Mouse (Mus musculus): ENCODE measurements at regions not wholly inside any gene's neighbourhood (a gene's known extent, or its start where the extent isn't known, plus 50 kb on each side); places are given as distances from the start of the nearest gene placed in this dataset.

GRCm38 (mm10) chr9:52802969-52803368, 123.4 kb upstream of the AI593442 start:
- H3K36me3 ChIP-seq (replicated peaks; ENCODE audit: control insufficient read depth, insufficient read depth, low read length), result no peaks in the 10 kb centered on the region
- no peaks in the 10 kb centered on the region for H3K9me3 ChIP-seq (replicated peaks; ENCODE audit: control insufficient read depth, low read length)
- H3K9ac ChIP-seq (replicated peaks; ENCODE audit: low read depth, low read length), result no peak overlapping the region
- H3K4me2 ChIP-seq (ENCODE audit: low read depth, low read length), result no peak overlapping the region
- H3K27me3 ChIP-seq (ENCODE audit: control insufficient read depth, insufficient read depth, low read length), result no peaks in the 10 kb centered on the region
- no peak for TF ChIP-seq CTCF (IDR thresholded peaks at IDR 0.05; ENCODE audit: low read depth)
- TF ChIP-seq EP300 (IDR thresholded peaks at IDR 0.05; ENCODE audit: low read depth), result no peak
- ATAC-seq (ENCODE audit: insufficient read depth, low read depth) (no peak), DNase-seq (ENCODE audit: low spot score) (no peak)
- no peaks in the 10 kb centered on the region for H3K4me1 ChIP-seq (ENCODE audit: control insufficient read depth, insufficient read depth)
- no peak overlapping the region for H3K27ac ChIP-seq (ENCODE audit: low read depth)
- 87% methylated on average over 13 of the region's 13 CpGs for WGBS
- H3K4me3 ChIP-seq (ENCODE audit: low read depth, low read length), result no peak overlapping the region

- Histone ChIP-seq H3K36me3 (replicated peaks; ENCODE audit: control insufficient read depth, insufficient read depth, low read length) (no peaks in the 10 kb centered on the region), H3K9me3 (replicated peaks; ENCODE audit: control insufficient read depth, low read length) (no peaks in the 10 kb centered on the region), H3K27me3 (ENCODE audit: control insufficient read depth, insufficient read depth, low read length) (no peaks in the 10 kb centered on the region), H3K9ac (replicated peaks; ENCODE audit: low read depth, low read length) (no peak overlapping the region), H3K4me1 (ENCODE audit: control insufficient read depth, insufficient read depth) (no peaks in the 10 kb centered on the region), H3K27ac (ENCODE audit: low read depth) (no peak overlapping the region), H3K4me2 (ENCODE audit: low read depth, low read length) (no peak overlapping the region), H3K4me3 (ENCODE audit: low read depth, low read length) (no peak overlapping the region)
- no peak for DNase-seq (ENCODE audit: low spot score)
- 69% methylated on average over 5 of the region's 5 CpGs for WGBS
- no peak for ATAC-seq (ENCODE audit: insufficient read depth, low read depth)
- no peak for TF ChIP-seq EP300 (IDR thresholded peaks at IDR 0.05; ENCODE audit: low read depth)
- TF ChIP-seq CTCF (IDR thresholded peaks at IDR 0.05; ENCODE audit: low read depth), result no peak
These were observed 122.2 kb upstream of the AI593442 start for GRCm38 (mm10) chr9:52801801-52802200.

- H3K4me3 ChIP-seq (ENCODE audit: low read depth, low read length), result no peak overlapping the region
- H3K9me3 ChIP-seq (replicated peaks; ENCODE audit: control insufficient read depth, low read length), result no peaks in the 10 kb centered on the region
- no peak for ATAC-seq (ENCODE audit: insufficient read depth, low read depth)
- no peak overlapping the region for H3K27ac ChIP-seq (ENCODE audit: low read depth)
- peak; percentile 5 for DNase-seq (ENCODE audit: low spot score)
- no peaks in the 10 kb centered on the region for H3K4me1 ChIP-seq (ENCODE audit: control insufficient read depth, insufficient read depth)
- no peak overlapping the region for H3K9ac ChIP-seq (replicated peaks; ENCODE audit: low read depth, low read length)
- no peaks in the 10 kb centered on the region for H3K27me3 ChIP-seq (ENCODE audit: control insufficient read depth, insufficient read depth, low read length)
- H3K4me2 ChIP-seq (ENCODE audit: low read depth, low read length), result no peak overlapping the region
- no peaks in the 10 kb centered on the region for H3K36me3 ChIP-seq (replicated peaks; ENCODE audit: control insufficient read depth, insufficient read depth, low read length)
- TF ChIP-seq CTCF (IDR thresholded peaks at IDR 0.05; ENCODE audit: low read depth) (no peak), EP300 (IDR thresholded peaks at IDR 0.05; ENCODE audit: low read depth) (no peak)
- 74% methylated on average over 3 of the region's 3 CpGs for WGBS
These were observed 120.9 kb upstream of the AI593442 start for GRCm38 (mm10) chr9:52800476-52800875.

GRCm38 (mm10) chr9:52792596-52792995, 113.0 kb upstream of the AI593442 start:
- no peak for ATAC-seq (ENCODE audit: insufficient read depth, low read depth)
- no peak overlapping the region for H3K27ac ChIP-seq (ENCODE audit: low read depth)
- WGBS, result 41% methylated on average over 1 of the region's 1 CpGs
- TF ChIP-seq CTCF (IDR thresholded peaks at IDR 0.05; ENCODE audit: low read depth) (no peak), EP300 (IDR thresholded peaks at IDR 0.05; ENCODE audit: low read depth) (no peak)
- H3K27me3 ChIP-seq (ENCODE audit: control insufficient read depth, insufficient read depth, low read length), result no peaks in the 10 kb centered on the region
- H3K36me3 ChIP-seq (replicated peaks; ENCODE audit: control insufficient read depth, insufficient read depth, low read length), result no peaks in the 10 kb centered on the region
- DNase-seq (ENCODE audit: low spot score), result no peak
- no peak overlapping the region for H3K4me2 ChIP-seq (ENCODE audit: low read depth, low read length)
- no peak overlapping the region for H3K4me3 ChIP-seq (ENCODE audit: low read depth, low read length)
- H3K9me3 ChIP-seq (replicated peaks; ENCODE audit: control insufficient read depth, low read length), result no peaks in the 10 kb centered on the region
- no peaks in the 10 kb centered on the region for H3K4me1 ChIP-seq (ENCODE audit: control insufficient read depth, insufficient read depth)
- H3K9ac ChIP-seq (replicated peaks; ENCODE audit: low read depth, low read length), result no peak overlapping the region

- Histone ChIP-seq H3K4me1 (ENCODE audit: control insufficient read depth, insufficient read depth) (no peaks in the 10 kb centered on the region), H3K4me2 (ENCODE audit: low read depth, low read length) (no peak overlapping the region), H3K27ac (ENCODE audit: low read depth) (no peak overlapping the region), H3K27me3 (ENCODE audit: control insufficient read depth, insufficient read depth, low read length) (no peaks in the 10 kb centered on the region), H3K36me3 (replicated peaks; ENCODE audit: control insufficient read depth, insufficient read depth, low read length) (no peaks in the 10 kb centered on the region), H3K4me3 (ENCODE audit: low read depth, low read length) (no peak overlapping the region), H3K9me3 (replicated peaks; ENCODE audit: control insufficient read depth, low read length) (no peaks in the 10 kb centered on the region), H3K9ac (replicated peaks; ENCODE audit: low read depth, low read length) (no peak overlapping the region)
- DNase-seq (ENCODE audit: low spot score) (no peak), ATAC-seq (ENCODE audit: insufficient read depth, low read depth) (no peak)
- 83% methylated on average over 3 of the region's 3 CpGs for WGBS
- TF ChIP-seq CTCF (IDR thresholded peaks at IDR 0.05; ENCODE audit: low read depth), result no peak
- TF ChIP-seq EP300 (IDR thresholded peaks at IDR 0.05; ENCODE audit: low read depth), result no peak
These were observed 102.9 kb upstream of the AI593442 start for GRCm38 (mm10) chr9:52782520-52782919.

GRCm38 (mm10) chr9:52776542-52776941, 97.0 kb upstream of the AI593442 start:
- Histone ChIP-seq H3K4me1 (ENCODE audit: control insufficient read depth, insufficient read depth) (no peaks in the 10 kb centered on the region), H3K9ac (replicated peaks; ENCODE audit: low read depth, low read length) (no peak overlapping the region), H3K27me3 (ENCODE audit: control insufficient read depth, insufficient read depth, low read length) (no peaks in the 10 kb centered on the region), H3K4me3 (ENCODE audit: low read depth, low read length) (no peak overlapping the region), H3K36me3 (replicated peaks; ENCODE audit: control insufficient read depth, insufficient read depth, low read length) (no peaks in the 10 kb centered on the region), H3K27ac (ENCODE audit: low read depth) (no peak overlapping the region), H3K4me2 (ENCODE audit: low read depth, low read length) (no peak overlapping the region), H3K9me3 (replicated peaks; ENCODE audit: control insufficient read depth, low read length) (no peaks in the 10 kb centered on the region)
- TF ChIP-seq CTCF (IDR thresholded peaks at IDR 0.05; ENCODE audit: low read depth), result no peak
- TF ChIP-seq EP300 (IDR thresholded peaks at IDR 0.05; ENCODE audit: low read depth), result no peak
- DNase-seq (ENCODE audit: low spot score) (no peak), ATAC-seq (ENCODE audit: insufficient read depth, low read depth) (no peak)
- 50% methylated on average over 6 of the region's 6 CpGs for WGBS
